Mouse (Mus musculus) limb, embryonic 10.5 days (tissue): ENCODE data around the gene Mrnip. TPM values are rescaled to one million over a fixed set of nuclear protein-coding genes. Genes with fewer than 3 reads are reported as not detected.

Experiments used
- DNase-seq: peaks from one replicate; pipeline ENCODE4 v3.0.0-alpha.2; 2017; ENCODE audit warnings: low spot score
- H3K27ac ChIP-seq: fragments of 300-500 bp; sonication (generic); 2 replicates; pipeline ENCODE4 v1.5.1; 2016; ENCODE audit warnings: mild to moderate bottlenecking
- H3K27me3 ChIP-seq: fragments of 300-500 bp; sonication (generic); 2 replicates; pipeline ENCODE4 v1.6.1; 2016; ENCODE audit warnings: low read depth, mild to moderate bottlenecking; ENCODE audit not compliant: poor library complexity, severe bottlenecking
- H3K36me3 ChIP-seq: fragments of 300-500 bp; sonication (generic); 2 replicates; pipeline ENCODE4 v1.6.1; 2016; ENCODE audit warnings: mild to moderate bottlenecking, moderate library complexity
- H3K4me1 ChIP-seq: fragments of 300-500 bp; sonication (generic); 2 replicates; pipeline ENCODE4 v1.6.1; 2016
- H3K4me3 ChIP-seq: fragments of 300-500 bp; sonication (generic); 2 replicates; pipeline ENCODE4 v1.5.1; 2016; ENCODE audit warnings: mild to moderate bottlenecking, moderate library complexity
- H3K9me3 ChIP-seq: fragments of 300-500 bp; sonication (generic); replicated peaks from 2 replicates; pipeline ENCODE4 v1.6.1; 2016; ENCODE audit warnings: mild to moderate bottlenecking
- WGBS: fragments of 180-500 bp; shearing (Covaris S2); methylation state at CpG from one replicate; pipeline ENCODE4 v1.1.7; 2016; 5-methylcytosine and 5-hydroxymethylcytosine counted together
- polyA plus RNA-seq: library from polyadenylated mRNA; unstranded; fragments of >200 nt; fragmentation: Nextera tagmentation; extraction: Ambion mirVana; gene quantifications from 2 replicates; pipeline ENCODE4 v1.2.1, GENCODE M21; 2016

The Mrnip gene
- polyA plus RNA-seq, 1 experiment from 2014 or later, result 34.1 TPM

GRCm38 (mm10) chr11:50174730-50175187, 515 bp downstream of the Mrnip start:
- peak overlapping the region; percentile 79 for H3K27ac ChIP-seq

DNA sequence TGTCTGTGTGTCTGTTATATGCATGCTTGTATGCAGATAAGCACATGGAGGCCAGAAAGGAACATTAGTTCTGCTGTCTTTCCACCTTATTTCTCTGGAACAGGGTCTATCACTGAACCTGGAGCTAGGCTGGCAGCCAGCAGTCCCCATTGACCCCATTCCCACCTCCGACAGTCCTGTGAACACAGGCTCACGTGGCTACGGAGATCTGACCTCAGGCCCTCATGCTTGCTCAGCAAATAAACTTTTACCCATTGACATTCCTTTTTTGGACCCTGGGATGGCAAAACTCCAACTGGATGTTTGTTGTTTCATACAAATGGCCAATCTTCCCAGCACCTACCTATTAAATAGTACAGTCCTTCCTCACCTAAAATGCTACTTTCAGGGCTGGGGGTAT, 2.1 kb downstream of the Mrnip start:
- Histone ChIP-seq H3K4me1 (peaks cover 5% of the 10 kb centered on the region), H3K9me3 (no peaks in the 10 kb centered on the region), H3K27me3 (no peaks in the 10 kb centered on the region), H3K27ac (no peak overlapping the region), H3K4me3 (no peak overlapping the region), H3K36me3 (peaks cover 37% of the 10 kb centered on the region)
- no peak for DNase-seq
- WGBS, result 89% methylated on average over 3 of the region's 3 CpGs

More at GRCm38 (mm10) chr11:50174730-50175187, 515 bp downstream of the Mrnip start:
- no peaks in the 10 kb centered on the region for H3K27me3 ChIP-seq
- peaks cover 47% of the 10 kb centered on the region for H3K36me3 ChIP-seq
- WGBS, result under 1% methylated on average over 27 of the region's 27 CpGs
- H3K4me3 ChIP-seq, result peak overlapping the region; percentile 64
- DNase-seq, result peak; percentile 97
- H3K9me3 ChIP-seq, result no peaks in the 10 kb centered on the region
- H3K4me1 ChIP-seq, result peaks cover 5% of the 10 kb centered on the region

- Histone ChIP-seq H3K36me3 (peaks cover 33% of the 10 kb centered on the region), H3K27ac (no peak overlapping the region), H3K27me3 (no peaks in the 10 kb centered on the region), H3K9me3 (no peaks in the 10 kb centered on the region), H3K4me1 (peaks cover 5% of the 10 kb centered on the region), H3K4me3 (no peak overlapping the region)
- WGBS, result 83% methylated on average over 6 of the region's 6 CpGs
- DNase-seq, result no peak
These were observed 2.9 kb downstream of the Mrnip start for GRCm38 (mm10) chr11:50177111-50177510.

- Histone ChIP-seq H3K27me3 (no peaks in the 10 kb centered on the region), H3K9me3 (no peaks in the 10 kb centered on the region), H3K4me3 (no peak overlapping the region), H3K4me1 (peaks cover 5% of the 10 kb centered on the region), H3K36me3 (peaks cover 49% of the 10 kb centered on the region), H3K27ac (no peak overlapping the region)
- 84% methylated on average over 5 of the region's 5 CpGs for WGBS
- no peak for DNase-seq
These were observed 4.6 kb downstream of the Mrnip start for GRCm38 (mm10) chr11:50178532-50179488.

DNA sequence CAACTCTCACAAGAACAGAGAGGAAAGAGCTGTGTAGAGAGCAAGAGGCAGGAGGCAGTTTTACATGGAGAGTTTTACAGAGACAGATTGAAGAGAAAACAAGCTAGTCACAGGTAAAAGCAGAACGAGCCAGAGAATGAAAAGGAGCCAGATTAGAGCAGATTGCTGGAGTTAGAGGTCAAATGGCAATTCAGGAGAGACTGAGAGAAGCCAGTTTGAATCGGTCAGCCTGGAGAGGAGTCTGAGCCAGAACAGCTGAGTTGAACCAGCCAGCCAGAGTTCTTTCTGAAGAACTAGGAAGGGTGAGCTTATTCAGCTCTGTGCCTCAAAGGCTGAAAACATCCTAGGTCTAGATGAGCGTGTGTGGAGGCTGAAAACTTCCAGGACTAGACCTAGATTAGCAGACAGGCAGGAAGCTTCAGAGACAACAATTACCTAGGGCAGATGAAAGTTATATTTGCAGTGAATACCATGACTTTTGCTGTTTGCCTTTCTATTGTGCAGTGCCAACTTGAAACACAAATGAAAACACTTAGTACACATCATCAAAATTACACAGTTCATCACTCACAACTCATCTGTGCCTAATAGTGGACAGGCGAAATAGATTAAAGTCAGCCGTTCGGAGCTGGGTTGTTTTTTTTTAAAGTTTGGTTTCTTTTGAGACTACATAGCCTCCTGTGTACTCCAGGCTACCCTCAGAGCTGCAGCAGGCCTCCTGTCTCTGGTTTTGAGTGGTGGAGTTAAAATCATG, 6.4 kb downstream of the Mrnip start:
- H3K9me3 ChIP-seq, result no peaks in the 10 kb centered on the region
- 80% methylated on average over 6 of the region's 6 CpGs for WGBS
- no peak for DNase-seq

GRCm38 (mm10) chr11:50182702-50183101, 8.5 kb downstream of the Mrnip start:
- H3K9me3 ChIP-seq, result no peaks in the 10 kb centered on the region
- no peak for DNase-seq
- 88% methylated on average over 4 of the region's 4 CpGs for WGBS
- no peak overlapping the region for H3K4me3 ChIP-seq
- H3K27me3 ChIP-seq, result no peaks in the 10 kb centered on the region
- H3K36me3 ChIP-seq, result peaks cover 52% of the 10 kb centered on the region
- H3K4me1 ChIP-seq, result no peaks in the 10 kb centered on the region
- no peak overlapping the region for H3K27ac ChIP-seq

More for the DNA sequence above, 6.4 kb downstream of the Mrnip start:
- H3K27me3 ChIP-seq, result no peaks in the 10 kb centered on the region
- peaks cover 56% of the 10 kb centered on the region for H3K36me3 ChIP-seq
- H3K4me3 ChIP-seq, result no peak overlapping the region
- no peaks in the 10 kb centered on the region for H3K4me1 ChIP-seq
- H3K27ac ChIP-seq, result no peak overlapping the region

GRCm38 (mm10) chr11:50184788-50185187, 10.5 kb downstream of the Mrnip start:
- no peaks in the 10 kb centered on the region for H3K9me3 ChIP-seq
- H3K4me3 ChIP-seq, result no peak overlapping the region
- no peak for DNase-seq
- WGBS, result 90% methylated on average over 3 of the region's 3 CpGs
- peaks cover 39% of the 10 kb centered on the region for H3K36me3 ChIP-seq
- H3K27ac ChIP-seq, result no peak overlapping the region
- H3K4me1 ChIP-seq, result no peaks in the 10 kb centered on the region
- H3K27me3 ChIP-seq, result no peaks in the 10 kb centered on the region

DNA sequence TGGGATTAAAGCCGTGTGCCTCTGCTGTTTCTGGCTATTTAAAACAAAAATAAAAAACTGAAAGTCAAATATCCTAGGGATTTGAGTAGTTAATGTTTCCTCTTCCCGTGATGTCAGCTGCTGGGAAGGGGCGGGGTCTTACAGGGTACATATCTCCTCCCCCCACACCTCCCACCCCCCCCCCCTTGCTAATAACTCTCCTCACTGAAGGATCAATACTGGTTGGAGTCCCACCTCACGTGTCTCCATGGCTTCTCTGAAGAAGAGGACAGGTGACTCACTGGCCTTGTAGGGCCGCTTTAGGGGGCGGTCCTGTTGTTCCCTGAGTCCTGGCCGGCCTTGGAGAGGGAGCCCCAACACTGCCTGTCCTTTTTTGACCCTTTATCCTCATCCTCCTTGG, 14.4 kb downstream of the Mrnip start:
- peaks cover 26% of the 10 kb centered on the region for H3K36me3 ChIP-seq
- H3K27ac ChIP-seq, result no peak overlapping the region
- no peaks in the 10 kb centered on the region for H3K4me1 ChIP-seq
- no peak overlapping the region for H3K4me3 ChIP-seq
- H3K27me3 ChIP-seq, result no peaks in the 10 kb centered on the region
- DNase-seq, result no peak
- H3K9me3 ChIP-seq, result no peaks in the 10 kb centered on the region
- WGBS, result 81% methylated on average over 7 of the region's 7 CpGs

DNA sequence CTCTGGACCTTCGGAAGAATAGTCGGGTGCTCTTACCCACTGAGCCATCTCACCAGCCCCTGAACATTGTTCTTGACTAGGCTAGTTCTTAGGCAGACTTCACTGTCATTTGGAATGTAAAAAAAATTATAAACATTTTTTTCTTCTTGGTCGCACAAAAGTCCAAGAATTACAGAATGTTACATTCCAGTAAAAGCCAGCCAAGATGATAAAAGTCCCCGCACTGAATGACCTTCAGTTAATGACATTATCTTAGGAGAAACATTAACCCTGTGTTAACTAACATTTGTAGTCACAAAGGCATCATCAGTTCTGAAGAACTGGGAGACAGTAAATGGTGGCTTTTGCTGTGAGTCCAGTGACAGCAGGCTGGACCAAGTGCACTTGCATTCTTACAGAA, 16.1 kb downstream of the Mrnip start:
- DNase-seq, result no peak
- Histone ChIP-seq H3K27ac (no peak overlapping the region), H3K4me3 (no peak overlapping the region), H3K4me1 (no peaks in the 10 kb centered on the region), H3K27me3 (no peaks in the 10 kb centered on the region), H3K36me3 (peaks cover 35% of the 10 kb centered on the region), H3K9me3 (no peaks in the 10 kb centered on the region)
- WGBS, result 92% methylated on average over 4 of the region's 4 CpGs

DNA sequence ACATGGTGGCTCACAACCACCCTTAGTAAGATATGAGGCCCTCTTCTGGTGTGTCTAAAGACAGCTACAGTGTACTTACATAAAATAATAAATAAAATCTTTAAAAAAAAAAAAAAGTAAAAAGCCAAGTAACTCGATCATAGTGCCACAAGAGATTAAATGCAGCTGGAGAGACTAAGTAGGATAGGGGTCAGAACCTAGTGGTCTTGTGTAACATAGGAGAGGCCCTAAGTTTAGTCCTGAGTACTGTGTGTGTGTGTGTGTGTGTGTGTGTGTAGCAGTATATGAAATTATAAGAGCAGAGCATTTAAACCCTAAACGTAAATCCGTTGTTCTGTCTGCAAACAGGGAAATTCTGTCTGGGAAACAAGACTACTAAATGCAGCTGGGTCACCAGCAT, 18.0 kb downstream of the Mrnip start:
- H3K27ac ChIP-seq, result no peak overlapping the region
- no peaks in the 10 kb centered on the region for H3K27me3 ChIP-seq
- H3K4me1 ChIP-seq, result no peaks in the 10 kb centered on the region
- H3K36me3 ChIP-seq, result peaks cover 50% of the 10 kb centered on the region
- H3K9me3 ChIP-seq, result no peaks in the 10 kb centered on the region
- DNase-seq, result no peak
- 96% methylated on average over 3 of the region's 3 CpGs for WGBS
- no peak overlapping the region for H3K4me3 ChIP-seq

GRCm38 (mm10) chr11:50194070-50194469, 19.8 kb downstream of the Mrnip start:
- WGBS, result 84% methylated on average over 7 of the region's 7 CpGs
- no peak for DNase-seq
- peaks cover 61% of the 10 kb centered on the region for H3K36me3 ChIP-seq

DNA sequence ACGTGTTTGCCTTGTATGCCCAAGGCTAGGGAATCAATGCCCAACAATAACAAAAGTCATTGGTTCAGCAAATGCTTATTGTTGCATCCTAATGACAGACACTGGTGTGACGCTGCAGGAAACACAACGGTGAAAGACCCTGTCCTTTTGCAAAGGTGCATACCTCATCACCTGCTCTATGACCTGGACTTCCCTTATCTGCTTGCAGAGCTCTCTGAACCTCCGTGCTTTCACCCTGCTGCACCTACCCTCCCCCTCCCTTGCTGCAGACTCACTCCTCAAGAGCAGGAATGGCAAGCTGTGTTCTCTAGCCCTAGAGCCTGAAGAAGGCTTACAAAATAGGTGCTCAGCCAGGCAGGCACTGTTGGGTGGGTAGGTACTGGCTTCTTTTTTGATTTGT, 20.5 kb downstream of the Mrnip start:
- Histone ChIP-seq H3K27me3 (no peaks in the 10 kb centered on the region), H3K9me3 (no peaks in the 10 kb centered on the region), H3K27ac (no peak overlapping the region), H3K4me3 (no peak overlapping the region), H3K4me1 (no peaks in the 10 kb centered on the region), H3K36me3 (peaks cover 68% of the 10 kb centered on the region)
- DNase-seq, result no peak
- WGBS, result 87% methylated on average over 4 of the region's 4 CpGs

More at GRCm38 (mm10) chr11:50194070-50194469, 19.8 kb downstream of the Mrnip start:
- H3K27ac ChIP-seq, result no peak overlapping the region
- H3K4me3 ChIP-seq, result no peak overlapping the region
- H3K4me1 ChIP-seq, result no peaks in the 10 kb centered on the region
- no peaks in the 10 kb centered on the region for H3K9me3 ChIP-seq
- H3K27me3 ChIP-seq, result no peaks in the 10 kb centered on the region

- DNase-seq, result no peak
- no peaks in the 10 kb centered on the region for H3K9me3 ChIP-seq
- no peak overlapping the region for H3K27ac ChIP-seq
- no peaks in the 10 kb centered on the region for H3K27me3 ChIP-seq
- 93% methylated on average over 4 of the region's 4 CpGs for WGBS
- no peak overlapping the region for H3K4me3 ChIP-seq
- H3K4me1 ChIP-seq, result no peaks in the 10 kb centered on the region
- H3K36me3 ChIP-seq, result peaks cover 86% of the 10 kb centered on the region
These were observed 23.3 kb downstream of the Mrnip start for GRCm38 (mm10) chr11:50197500-50197899.
